Mouse (Mus musculus) macrophage (primary cell): ENCODE measurements around the gene Cnga4. TPM values are rescaled to one million over a fixed set of nuclear protein-coding genes. Genes with fewer than 3 reads are reported as not detected.
"Not testable (repeated sequence)": the region's sequence is repeated elsewhere in the genome, so short reads cannot be mapped to it uniquely, and the experiment has no call there.

Source experiments
- H3K27ac ChIP-seq: fragments of 350-480 bp; formaldehyde crosslinking; 2 replicates; pipeline ENCODE4 v1.9.0; 2021
- H3K36me3 ChIP-seq: fragments of 350-480 bp; formaldehyde crosslinking; 2 replicates; pipeline ENCODE4 v1.9.0; 2021; ENCODE audit errors: inconsistent target
- H3K4me3 ChIP-seq: fragments of 350-480 bp; formaldehyde crosslinking; 2 replicates; pipeline ENCODE4 v1.9.0; 2021; ENCODE audit errors: inconsistent target
- H3K79me2 ChIP-seq: fragments of 350-480 bp; formaldehyde crosslinking; 2 replicates; pipeline ENCODE4 v1.9.0; 2021; ENCODE audit errors: inconsistent target
- WGBS: methylation state at CpG from one replicate; pipeline ENCODE4 v1.1.7; 2026; ENCODE audit warnings: inconsistent platforms; ENCODE audit not compliant: missing documents; 5-methylcytosine and 5-hydroxymethylcytosine counted together
- polyA plus RNA-seq: library from polyadenylated mRNA; stranded (reverse); fragments of 250-400 nt; gene quantifications from 3 replicates; pipeline ENCODE4 v1.2.4, GENCODE M21; 2018; ENCODE audit warnings: inconsistent platforms

The Cnga4 gene
- polyA plus RNA-seq, 1 experiment from 2014 or later = not detected

GRCm38 (mm10) chr7:105395131-105395820, 9.1 kb upstream of the Cnga4 start:
- Histone ChIP-seq H3K36me3 (no peaks in the 10 kb centered on the region), H3K79me2 (peaks cover 19% of the 10 kb centered on the region; the same call in 1 of the 2 replicates), H3K4me3 (no peak overlapping the region), H3K27ac (no peak overlapping the region)

DNA sequence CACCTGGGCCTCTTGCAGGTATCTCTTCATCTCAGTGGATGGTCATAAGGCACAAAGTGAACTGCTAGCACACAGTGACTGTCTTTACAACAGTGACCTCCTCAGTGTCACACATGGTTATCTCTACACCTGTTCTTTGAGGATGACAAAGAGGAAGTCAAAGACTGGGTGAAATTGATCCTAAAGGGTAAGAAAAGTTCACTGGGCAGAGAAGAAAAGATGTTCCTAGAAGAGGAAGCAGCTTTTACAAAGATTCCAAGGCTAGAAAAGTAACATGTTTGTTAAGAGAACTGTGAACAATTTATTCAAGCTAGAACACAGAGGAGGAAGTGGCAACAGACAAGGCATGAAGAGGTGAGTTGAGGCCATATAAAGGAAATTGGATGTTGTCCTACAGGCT, 8.2 kb upstream of the Cnga4 start:
- H3K27ac ChIP-seq = no peak overlapping the region
- peaks cover 19% of the 10 kb centered on the region; the same call in 1 of the 2 replicates for H3K79me2 ChIP-seq
- H3K36me3 ChIP-seq = no peaks in the 10 kb centered on the region
- no peak overlapping the region for H3K4me3 ChIP-seq

DNA sequence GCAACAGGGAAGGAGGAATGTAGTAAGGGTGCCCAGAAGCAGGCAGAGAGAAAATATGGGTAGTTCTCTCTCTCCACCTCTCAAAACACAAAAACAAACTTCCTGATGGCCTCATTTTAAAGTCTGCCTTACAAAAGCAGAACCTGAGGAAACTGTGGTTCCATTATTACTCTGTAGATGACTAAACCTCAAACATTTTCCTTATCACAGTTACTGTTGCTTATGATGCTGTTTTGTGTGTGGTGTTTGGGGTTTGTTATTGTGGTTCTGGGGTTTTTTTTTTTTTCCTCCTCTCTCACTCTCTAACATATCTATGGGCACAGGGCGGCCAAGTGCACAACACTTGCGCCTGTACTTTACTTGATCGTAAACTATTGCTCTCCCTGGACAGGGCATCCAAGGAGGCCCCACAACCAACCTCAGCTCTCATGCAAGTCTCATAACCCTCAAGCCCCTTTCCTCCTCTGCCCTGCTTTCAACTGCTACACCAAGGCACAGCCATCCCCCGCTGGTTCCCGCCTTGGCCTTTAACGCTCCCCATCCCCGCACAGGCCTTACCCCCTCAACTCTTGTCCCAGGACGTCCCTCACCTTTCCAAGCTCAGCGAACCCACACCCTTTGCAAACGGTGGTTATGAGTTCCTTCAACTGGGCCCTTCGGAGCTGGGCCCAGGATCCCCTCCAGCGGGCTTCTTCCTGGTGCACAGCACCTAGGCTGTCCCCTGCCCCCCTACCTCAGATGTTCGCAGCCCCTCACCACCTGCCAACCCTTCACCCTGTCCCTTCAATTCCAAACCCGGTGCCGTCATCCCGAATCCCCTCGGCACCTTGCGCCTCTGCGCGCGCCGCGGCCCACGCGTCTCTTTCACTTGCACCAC, 5.1 kb upstream of the Cnga4 start:
- peaks cover 19% of the 10 kb centered on the region; the same call in 1 of the 2 replicates for H3K79me2 ChIP-seq
- WGBS = under 1% methylated on average over 25 of the region's 25 CpGs
- H3K27ac ChIP-seq = peak overlapping the region; percentile 82
- H3K4me3 ChIP-seq = peak overlapping the region; percentile 92
- H3K36me3 ChIP-seq = no peaks in the 10 kb centered on the region

DNA sequence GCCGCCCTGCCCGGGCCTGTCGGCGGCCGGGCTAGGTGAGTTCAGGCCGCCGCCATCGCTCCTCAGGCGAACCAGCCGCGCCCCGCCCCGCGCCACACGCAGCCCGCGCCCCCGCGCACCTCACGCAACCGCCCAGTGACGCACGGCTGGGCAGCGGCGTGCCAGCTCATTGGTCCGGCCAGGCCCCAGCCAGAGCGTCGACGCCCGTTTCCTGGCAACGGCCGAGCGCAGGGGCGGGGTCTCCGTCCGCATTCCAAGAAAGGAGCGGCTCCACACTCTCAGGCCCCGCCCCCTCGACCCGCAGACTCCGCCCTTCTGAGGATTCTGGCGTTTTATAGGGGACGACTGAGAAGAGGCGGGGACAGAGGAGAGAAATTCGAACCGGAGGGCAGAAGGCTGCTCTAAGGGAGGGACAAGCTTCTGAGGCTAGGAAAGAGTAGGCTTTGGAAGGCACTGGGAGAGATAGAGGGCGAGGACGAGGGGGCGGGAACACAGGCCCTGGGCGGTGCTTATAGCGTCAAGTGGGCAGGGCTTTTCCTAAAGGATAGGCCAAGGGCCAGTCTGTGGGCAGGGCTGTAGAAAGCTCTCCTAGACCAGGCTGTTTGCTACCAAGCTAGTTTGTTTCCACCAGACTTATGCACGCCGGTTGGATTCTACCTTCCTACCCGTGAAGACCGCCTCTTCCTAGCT, 4.3 kb upstream of the Cnga4 start, which contains the start of gene Fam160a2:
Fam160a2 (minus strand) TSS at position 120 of the 690 bp plus-strand sequence.
- peak within 1 kb of the TSS; percentile 82 for H3K27ac ChIP-seq
- H3K36me3 ChIP-seq = no peaks in the 10 kb centered on the region
- peaks cover 19% of the 10 kb centered on the region; the same call in 1 of the 2 replicates for H3K79me2 ChIP-seq
- 2% methylated on average over 52 of the region's 55 CpGs for WGBS
- H3K4me3 ChIP-seq = peak within 1 kb of the TSS; percentile 92

DNA sequence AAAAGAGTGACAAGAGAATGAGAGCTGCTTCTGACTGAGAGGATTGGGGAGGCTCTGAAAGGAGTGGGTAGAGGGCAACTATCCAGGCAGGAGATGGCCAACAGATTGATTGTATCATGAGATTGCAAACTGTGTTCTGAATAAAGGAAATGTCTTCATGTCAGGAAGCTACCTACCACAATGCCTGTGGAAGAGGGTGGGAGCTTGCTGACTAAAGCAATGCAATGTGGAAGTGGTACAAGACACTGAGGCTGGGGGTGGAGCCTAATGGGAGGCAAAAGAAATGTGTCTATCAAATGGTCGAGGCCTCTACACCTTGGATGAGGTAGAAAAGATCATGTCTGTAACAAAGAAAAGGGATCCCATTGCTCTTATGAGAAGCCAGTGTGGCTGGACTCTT, 2.0 kb downstream of the Cnga4 start:
- Histone ChIP-seq H3K79me2 (no peaks in the 10 kb centered on the region), H3K27ac (no peak overlapping the region), H3K4me3 (no peak overlapping the region), H3K36me3 (no peaks in the 10 kb centered on the region)
- 38% methylated on average over 1 of the region's 1 CpGs for WGBS

DNA sequence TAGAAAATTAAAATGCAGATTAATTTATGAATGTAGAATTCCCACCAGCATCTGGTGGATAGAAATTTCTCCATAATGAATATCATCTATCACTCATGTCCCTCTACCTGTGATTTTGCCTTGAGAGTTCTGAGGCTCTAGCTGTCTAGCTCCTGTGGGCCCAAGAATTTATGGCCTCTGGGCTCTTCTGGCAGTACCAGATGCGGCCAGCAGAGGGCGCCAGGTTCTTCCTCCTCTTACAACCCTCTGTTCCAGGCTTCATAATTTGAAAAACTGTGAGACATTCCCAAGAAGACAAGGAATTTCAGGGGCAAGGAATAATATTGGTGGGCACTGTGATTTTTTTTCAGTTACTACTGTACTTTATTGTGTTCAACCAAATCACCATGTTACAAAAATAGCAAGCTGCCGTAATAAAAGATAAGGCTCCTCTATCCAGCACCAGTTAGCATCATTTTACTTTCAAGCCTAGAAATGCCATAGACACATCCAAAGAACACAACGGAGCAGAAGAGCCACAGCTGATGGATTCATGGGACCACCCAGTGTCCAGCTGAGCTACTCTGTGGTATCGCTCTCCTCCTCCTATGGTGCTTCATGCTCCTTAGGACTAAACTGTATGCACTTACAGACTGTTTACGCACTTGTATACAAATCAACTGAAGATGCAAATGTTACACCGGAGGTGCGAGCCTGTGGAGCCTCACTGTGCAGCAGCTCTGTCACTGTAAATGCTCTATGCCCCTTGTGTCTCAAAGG, 7.7 kb downstream of the Cnga4 start:
- 54% methylated on average over 7 of the region's 8 CpGs for WGBS

GRCm38 (mm10) chr7:105414385-105414784, 10.0 kb downstream of the Cnga4 start:
- Histone ChIP-seq H3K79me2 (no peaks in the 10 kb centered on the region), H3K27ac (no peak overlapping the region), H3K4me3 (no peak overlapping the region), H3K36me3 (no peaks in the 10 kb centered on the region)
- WGBS = 86% methylated on average over 6 of the region's 6 CpGs

More for the DNA sequence above, 7.7 kb downstream of the Cnga4 start:
- H3K4me3 ChIP-seq, H3K27ac ChIP-seq, H3K79me2 ChIP-seq, H3K36me3 ChIP-seq: not testable (repeated sequence)

GRCm38 (mm10) chr7:105416529-105416928, 12.2 kb downstream of the Cnga4 start:
- Histone ChIP-seq H3K36me3 (no peaks in the 10 kb centered on the region), H3K27ac (no peak overlapping the region), H3K4me3 (no peak overlapping the region), H3K79me2 (no peaks in the 10 kb centered on the region)
- 90% methylated on average over 7 of the region's 7 CpGs for WGBS

DNA sequence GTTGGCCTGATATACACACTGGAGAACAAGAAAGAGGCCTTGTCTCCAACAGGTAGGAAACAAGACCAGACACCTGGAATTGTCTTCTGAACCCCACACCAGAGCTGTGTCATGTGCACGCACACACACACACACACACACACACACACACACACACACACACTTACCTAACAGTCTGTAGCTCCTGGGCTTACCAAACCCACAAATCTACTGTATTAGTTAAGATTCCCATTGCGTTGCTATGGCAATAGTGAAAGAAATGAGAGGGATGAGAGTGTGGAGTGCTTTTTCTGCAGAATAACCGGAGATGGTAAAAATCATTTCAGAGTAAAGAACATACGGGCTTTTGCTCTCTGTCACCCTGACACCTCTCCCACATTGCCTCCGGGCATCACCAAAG, 13.7 kb downstream of the Cnga4 start:
- WGBS = 94% methylated on average over 5 of the region's 5 CpGs
- no peaks in the 10 kb centered on the region for H3K79me2 ChIP-seq

GRCm38 (mm10) chr7:105420903-105421302, 16.5 kb downstream of the Cnga4 start:
- Histone ChIP-seq H3K79me2 (no peaks in the 10 kb centered on the region), H3K36me3 (no peaks in the 10 kb centered on the region), H3K4me3 (no peak overlapping the region), H3K27ac (no peak overlapping the region)
- 60% methylated on average over 2 of the region's 2 CpGs for WGBS

More for the DNA sequence above, 13.7 kb downstream of the Cnga4 start:
- H3K4me3 ChIP-seq = no peak overlapping the region
- no peak overlapping the region for H3K27ac ChIP-seq
- H3K36me3 ChIP-seq = no peaks in the 10 kb centered on the region

DNA sequence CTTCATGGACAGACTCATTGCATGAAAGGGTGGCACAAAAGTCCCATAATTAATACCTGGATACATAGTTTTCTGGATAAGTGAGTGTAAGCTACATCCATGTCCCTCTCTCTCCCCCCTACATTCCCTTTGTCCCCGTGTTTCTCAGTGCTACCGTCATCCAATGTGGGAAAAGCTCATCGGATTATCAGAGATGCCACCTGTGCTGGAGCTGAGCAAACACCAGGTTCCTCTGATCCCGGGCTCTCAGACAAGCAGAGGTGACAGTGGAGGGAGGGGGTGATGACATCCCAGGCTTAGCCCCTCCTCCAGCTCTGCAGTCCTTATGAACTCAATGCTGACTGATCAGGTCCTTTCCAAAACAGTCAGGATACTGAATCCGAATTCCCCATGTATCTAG, 20.0 kb downstream of the Cnga4 start:
- no peaks in the 10 kb centered on the region for H3K36me3 ChIP-seq

GRCm38 (mm10) chr7:105425424-105426043, 21.2 kb downstream of the Cnga4 start, which contains the start of gene Cckbr:
Gene Cckbr (plus strand): TSS chr7:105425731.
- WGBS = 9% methylated on average over 25 of the region's 31 CpGs
- no peak within 1 kb of the TSS for H3K27ac ChIP-seq
- H3K79me2 ChIP-seq = no peaks in the 10 kb centered on the region
- H3K4me3 ChIP-seq = no peak within 1 kb of the TSS
- no peaks in the 10 kb centered on the region for H3K36me3 ChIP-seq

More for the DNA sequence above, 20.0 kb downstream of the Cnga4 start:
- 40% methylated on average over 5 of the region's 5 CpGs for WGBS
- no peaks in the 10 kb centered on the region for H3K79me2 ChIP-seq
- H3K27ac ChIP-seq = no peak overlapping the region
- no peak overlapping the region for H3K4me3 ChIP-seq

- H3K36me3 ChIP-seq = no peaks in the 10 kb centered on the region
- H3K27ac ChIP-seq = no peak overlapping the region
- no peaks in the 10 kb centered on the region for H3K79me2 ChIP-seq
- WGBS = 11% methylated on average over 11 of the region's 11 CpGs
- no peak overlapping the region for H3K4me3 ChIP-seq
Measured at GRCm38 (mm10) chr7:105426051-105426450, 21.7 kb downstream of the Cnga4 start.

DNA sequence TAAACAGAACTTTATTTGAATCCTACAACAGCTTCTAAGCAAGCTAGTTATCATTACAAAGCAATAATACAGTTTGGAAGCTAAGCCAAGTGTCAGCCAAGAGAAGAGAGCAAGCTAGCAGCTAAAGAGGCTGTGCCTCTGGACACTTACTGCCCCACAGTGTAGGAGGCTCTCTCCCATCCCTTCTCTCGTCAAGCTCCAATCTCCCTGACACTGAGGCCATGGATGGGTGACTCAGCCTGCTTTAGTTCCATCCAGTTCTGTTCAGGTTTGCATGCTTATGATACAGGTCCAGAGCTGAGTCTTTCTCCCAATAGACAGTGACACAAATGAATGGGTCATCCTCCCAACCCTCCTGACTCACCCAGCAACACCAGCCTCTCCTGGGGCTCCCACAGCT, 27.7 kb downstream of the Cnga4 start:
- Histone ChIP-seq H3K36me3 (no peaks in the 10 kb centered on the region), H3K27ac (no peak overlapping the region), H3K4me3 (no peak overlapping the region), H3K79me2 (no peaks in the 10 kb centered on the region)
- 80% methylated on average over 1 of the region's 1 CpGs for WGBS
